Mouse (Mus musculus): ENCODE results near the gene Coq6. TPM values are rescaled to one million over a fixed set of nuclear protein-coding genes. Genes with fewer than 3 reads are reported as not detected.

The Coq6 gene
- total and polyA plus RNA-seq, 2 experiments from 2014 or later, result 39.7 to 83.1 TPM

DNA sequence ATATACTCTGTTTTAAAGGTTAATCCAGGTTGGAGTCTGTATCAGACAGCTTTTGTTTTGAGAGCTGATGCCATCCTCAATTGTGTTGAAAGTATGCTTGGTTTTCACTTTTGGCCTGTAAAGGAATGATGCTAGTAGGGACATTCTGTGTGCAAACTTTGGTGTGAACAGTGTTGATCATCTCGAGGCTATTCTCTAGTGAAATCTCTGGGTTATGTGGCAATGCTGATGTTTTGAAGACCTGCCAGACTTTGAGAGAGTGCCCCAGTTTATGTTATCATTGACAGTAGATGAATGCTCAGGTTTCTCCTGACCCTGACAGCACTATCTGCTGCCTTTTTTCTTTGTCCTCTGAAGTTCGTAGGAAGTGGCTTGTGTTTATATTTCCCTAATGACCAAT is 1.4 kb downstream of the Coq6 start:
- TF ChIP-seq CTCF (IDR thresholded peaks at IDR 0.05; ENCODE audit: low read depth), result no peak
- no peak for DNase-seq
- no peaks in the 10 kb centered on the region for H3K27me3 ChIP-seq (ENCODE audit: insufficient read depth, low read length)
- no peak overlapping the region for H3K27ac ChIP-seq (ENCODE audit: low read depth, low read length)
- H3K4me1 ChIP-seq (ENCODE audit: insufficient read depth), result peaks cover 13% of the 10 kb centered on the region
- no peaks in the 10 kb centered on the region for H3K9me3 ChIP-seq (ENCODE audit: low read length)
- no peak for ATAC-seq
- H3K9ac ChIP-seq, result 0 out of 2 replicates have a peak overlapping the region, but pooled peaks have one; percentile 25
- WGBS, result 69% methylated on average over 2 of the region's 2 CpGs
- H3K4me2 ChIP-seq (ENCODE audit: low read depth), result peak overlapping the region; percentile 88
- H3K4me3 ChIP-seq (ENCODE audit: low read depth, low read length), result peak overlapping the region; percentile 100; the same call in 1 of the 2 replicates
- peaks cover 2% of the 10 kb centered on the region; the same call in 1 of the 2 replicates for H3K36me3 ChIP-seq (ENCODE audit: insufficient read depth)

DNA sequence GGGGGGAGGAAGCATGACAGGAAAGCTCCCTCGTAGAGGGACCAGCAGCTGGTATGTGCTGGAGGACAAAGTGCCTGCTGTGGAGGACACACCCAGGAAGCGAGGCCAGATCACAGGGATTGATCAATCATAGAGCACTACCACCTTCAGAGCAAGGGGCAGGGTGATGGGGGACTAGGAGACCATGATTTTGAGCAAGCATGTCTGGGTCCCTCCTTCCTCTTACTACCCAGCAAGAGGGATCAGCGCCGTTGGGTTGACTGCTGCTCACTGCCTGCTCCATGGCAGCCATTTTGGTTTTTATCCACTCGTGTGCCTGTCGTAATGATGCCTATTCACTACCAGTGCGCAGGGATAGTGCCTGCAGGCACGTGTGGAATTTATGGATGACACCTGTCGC is 2.8 kb downstream of the Coq6 start:
- peaks cover 15% of the 10 kb centered on the region for H3K36me3 ChIP-seq (ENCODE audit: insufficient read depth)
- no peak overlapping the region for H3K27ac ChIP-seq (ENCODE audit: low read depth, low read length)
- no peaks in the 10 kb centered on the region for H3K9me3 ChIP-seq (ENCODE audit: low read length)
- DNase-seq (no peak), ATAC-seq (no peak)
- H3K27me3 ChIP-seq (ENCODE audit: insufficient read depth, low read length), result no peaks in the 10 kb centered on the region
- peaks cover 13% of the 10 kb centered on the region for H3K4me1 ChIP-seq (ENCODE audit: insufficient read depth)
- no peak for TF ChIP-seq CTCF (IDR thresholded peaks at IDR 0.05; ENCODE audit: low read depth)
- 85% methylated on average over 9 of the region's 9 CpGs for WGBS
- H3K4me2 ChIP-seq (ENCODE audit: low read depth), result no peak overlapping the region
- no peak overlapping the region for H3K4me3 ChIP-seq (ENCODE audit: low read depth, low read length)
- no peak overlapping the region for H3K9ac ChIP-seq

DNA sequence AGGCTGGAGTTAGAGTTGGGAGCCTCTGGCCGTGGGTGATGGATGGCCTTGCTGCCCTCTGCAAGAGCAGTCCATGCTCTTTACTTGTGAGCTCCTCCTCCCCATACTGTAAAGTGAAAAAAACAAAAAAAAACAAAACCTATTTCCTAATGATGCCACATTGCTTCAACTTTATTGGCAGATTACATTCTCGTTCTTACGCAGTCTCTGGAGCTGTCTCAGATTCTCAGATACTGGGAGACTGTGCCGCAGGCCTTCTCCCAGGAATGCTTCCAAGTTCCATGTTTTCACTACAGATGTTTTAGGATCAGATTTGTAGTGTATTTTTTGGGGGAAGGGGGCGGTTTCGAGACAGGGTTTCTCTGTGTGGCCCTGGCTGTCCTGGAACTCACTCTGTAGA is 3.7 kb downstream of the Coq6 start:
- DNase-seq (no peak), ATAC-seq (no peak)
- Histone ChIP-seq H3K4me1 (ENCODE audit: insufficient read depth) (peaks cover 13% of the 10 kb centered on the region), H3K9ac (no peak overlapping the region), H3K9me3 (ENCODE audit: low read length) (no peaks in the 10 kb centered on the region), H3K4me2 (ENCODE audit: low read depth) (no peak overlapping the region), H3K4me3 (ENCODE audit: low read depth, low read length) (no peak overlapping the region), H3K27ac (ENCODE audit: low read depth, low read length) (no peak overlapping the region), H3K27me3 (ENCODE audit: insufficient read depth, low read length) (no peaks in the 10 kb centered on the region), H3K36me3 (ENCODE audit: insufficient read depth) (peaks cover 24% of the 10 kb centered on the region)
- no peak for TF ChIP-seq CTCF (IDR thresholded peaks at IDR 0.05; ENCODE audit: low read depth)
- WGBS, result 94% methylated on average over 6 of the region's 6 CpGs

DNA sequence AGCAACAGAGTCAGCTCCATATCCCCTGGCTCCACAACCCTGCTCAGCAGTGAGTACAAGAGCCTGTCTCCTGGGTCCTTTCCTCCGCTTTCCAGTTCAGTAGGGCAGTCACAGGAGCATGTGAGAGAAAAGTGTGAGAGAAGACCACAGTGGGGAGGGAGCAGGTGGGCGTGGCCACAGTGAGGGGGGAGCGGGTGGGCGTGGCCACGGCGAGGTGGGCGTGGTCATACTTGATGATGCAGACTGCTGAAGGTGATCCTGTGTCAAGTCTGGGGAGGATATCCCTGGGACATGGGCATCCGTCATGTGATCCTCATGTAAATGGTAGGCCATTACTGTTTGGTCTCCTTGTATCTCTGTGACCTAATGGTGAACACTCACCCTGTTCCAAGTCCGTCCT is 5.5 kb downstream of the Coq6 start:
- no peak overlapping the region for H3K4me3 ChIP-seq (ENCODE audit: low read depth, low read length)
- no peak for DNase-seq
- no peaks in the 10 kb centered on the region for H3K9me3 ChIP-seq (ENCODE audit: low read length)
- no peaks in the 10 kb centered on the region for H3K27me3 ChIP-seq (ENCODE audit: insufficient read depth, low read length)
- no peak for TF ChIP-seq CTCF (IDR thresholded peaks at IDR 0.05; ENCODE audit: low read depth)
- ATAC-seq, result no peak
- H3K4me2 ChIP-seq (ENCODE audit: low read depth), result no peak overlapping the region
- H3K27ac ChIP-seq (ENCODE audit: low read depth, low read length), result no peak overlapping the region
- peaks cover 8% of the 10 kb centered on the region for H3K4me1 ChIP-seq (ENCODE audit: insufficient read depth)
- peaks cover 42% of the 10 kb centered on the region for H3K36me3 ChIP-seq (ENCODE audit: insufficient read depth)
- no peak overlapping the region for H3K9ac ChIP-seq
- WGBS, result 82% methylated on average over 9 of the region's 9 CpGs

DNA sequence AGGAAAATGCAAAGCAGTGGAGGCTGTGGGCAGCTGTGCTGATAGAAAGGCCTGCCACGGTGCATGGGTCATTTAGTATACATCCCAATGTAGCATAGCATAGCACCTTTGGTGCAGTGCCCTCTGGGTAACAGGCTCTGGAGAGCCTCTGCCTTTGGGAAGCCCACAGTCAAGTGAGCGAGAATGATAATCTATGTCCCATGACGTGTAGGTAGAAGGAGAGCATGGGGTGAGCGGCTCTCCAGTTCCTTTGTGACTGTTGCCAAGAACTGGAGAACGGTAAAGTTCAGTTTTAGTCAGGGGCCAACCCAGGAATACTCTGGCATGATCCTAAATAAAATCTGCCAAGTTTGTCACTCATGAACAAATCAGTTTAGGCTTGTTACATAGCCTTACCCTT is 10.2 kb downstream of the Coq6 start:
- 93% methylated on average over 5 of the region's 5 CpGs for WGBS
- peaks cover 67% of the 10 kb centered on the region for H3K36me3 ChIP-seq (ENCODE audit: insufficient read depth)

DNA sequence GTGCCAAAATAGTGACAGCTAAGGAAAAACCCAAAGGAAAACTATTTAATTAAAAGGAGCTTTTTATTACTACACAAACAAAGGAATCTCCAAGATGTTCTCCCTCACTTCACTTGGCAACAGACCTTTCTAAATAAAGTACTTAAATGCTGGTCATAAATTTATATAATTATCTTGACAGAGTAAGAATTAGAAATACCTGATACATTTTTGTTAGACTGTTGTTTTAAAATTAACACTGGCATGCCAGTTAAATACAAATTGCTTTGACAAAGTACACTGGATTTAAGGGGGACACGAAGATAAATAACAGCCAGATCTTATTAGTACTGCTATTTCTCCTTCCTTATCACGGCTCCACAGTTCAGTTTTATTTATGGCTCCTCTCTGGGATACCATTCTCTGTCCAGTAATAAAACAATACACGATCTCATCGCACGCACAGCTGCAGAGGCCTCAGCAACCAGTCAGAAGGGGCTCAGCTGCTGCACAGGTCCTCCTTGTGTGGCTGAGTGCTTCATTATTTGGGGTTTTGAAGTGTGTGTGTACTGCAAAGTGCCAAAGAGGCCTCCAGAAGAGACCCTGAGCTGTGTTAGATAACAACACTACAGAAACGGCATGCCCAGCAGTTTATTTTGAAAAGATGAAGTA is 12.5 kb downstream of the Coq6 start:
- Histone ChIP-seq H3K4me2 (ENCODE audit: low read depth) (no peak overlapping the region), H3K36me3 (ENCODE audit: insufficient read depth) (peaks cover 69% of the 10 kb centered on the region), H3K27me3 (ENCODE audit: insufficient read depth, low read length) (no peaks in the 10 kb centered on the region), H3K27ac (ENCODE audit: low read depth, low read length) (no peak overlapping the region), H3K4me3 (ENCODE audit: low read depth, low read length) (no peak overlapping the region), H3K4me1 (ENCODE audit: insufficient read depth) (no peaks in the 10 kb centered on the region), H3K9me3 (ENCODE audit: low read length) (no peaks in the 10 kb centered on the region), H3K9ac (no peak overlapping the region)
- TF ChIP-seq CTCF (IDR thresholded peaks at IDR 0.05; ENCODE audit: low read depth), result no peak
- DNase-seq (no peak), ATAC-seq (no peak)
- 84% methylated on average over 6 of the region's 6 CpGs for WGBS

More for the DNA sequence above, 10.2 kb downstream of the Coq6 start:
- no peak overlapping the region for H3K4me2 ChIP-seq (ENCODE audit: low read depth)
- DNase-seq (no peak), ATAC-seq (no peak)
- no peak overlapping the region for H3K4me3 ChIP-seq (ENCODE audit: low read depth, low read length)
- no peak overlapping the region for H3K9ac ChIP-seq
- no peaks in the 10 kb centered on the region for H3K27me3 ChIP-seq (ENCODE audit: insufficient read depth, low read length)
- no peaks in the 10 kb centered on the region for H3K4me1 ChIP-seq (ENCODE audit: insufficient read depth)
- H3K9me3 ChIP-seq (ENCODE audit: low read length), result no peaks in the 10 kb centered on the region
- TF ChIP-seq CTCF (IDR thresholded peaks at IDR 0.05; ENCODE audit: low read depth), result no peak
- H3K27ac ChIP-seq (ENCODE audit: low read depth, low read length), result no peak overlapping the region

DNA sequence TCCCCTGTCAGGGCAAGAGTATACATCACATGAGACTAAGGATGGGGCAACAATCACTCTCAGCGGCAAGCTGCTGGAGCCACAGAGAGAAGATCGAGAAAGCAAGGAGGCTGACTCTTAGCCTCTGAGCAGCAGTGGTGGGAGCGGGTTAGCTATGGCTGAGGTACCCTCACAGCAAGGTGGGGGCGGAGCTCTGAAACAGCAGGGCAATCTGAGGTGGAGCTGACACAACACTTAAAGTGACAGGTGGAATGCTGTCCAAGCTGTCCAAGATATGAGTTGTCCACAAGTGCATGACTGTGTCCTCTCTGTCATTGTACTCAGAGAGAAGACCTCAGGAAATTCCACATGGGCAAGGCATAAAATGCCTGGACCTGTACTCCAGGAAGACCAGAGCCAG is 20.9 kb downstream of the Coq6 start:
- H3K9ac ChIP-seq, result no peak overlapping the region
- H3K4me2 ChIP-seq (ENCODE audit: low read depth), result no peak overlapping the region
- no peaks in the 10 kb centered on the region for H3K27me3 ChIP-seq (ENCODE audit: insufficient read depth, low read length)
- H3K27ac ChIP-seq (ENCODE audit: low read depth, low read length), result no peak overlapping the region
- TF ChIP-seq CTCF (IDR thresholded peaks at IDR 0.05; ENCODE audit: low read depth), result no peak
- no peak overlapping the region for H3K4me3 ChIP-seq (ENCODE audit: low read depth, low read length)
- peaks cover 11% of the 10 kb centered on the region; the same call in 1 of the 2 replicates for H3K36me3 ChIP-seq (ENCODE audit: insufficient read depth)
- 89% methylated on average over 4 of the region's 4 CpGs for WGBS
- H3K9me3 ChIP-seq (ENCODE audit: low read length), result no peaks in the 10 kb centered on the region
- no peak for ATAC-seq
- DNase-seq, result no peak
- no peaks in the 10 kb centered on the region for H3K4me1 ChIP-seq (ENCODE audit: insufficient read depth)
